Mouse (Mus musculus) lung, adult 2 months (tissue): ENCODE measurements around the gene B230219D22Rik.

Source experiments
- CTCF ChIP-seq: fragments of 200-500 bp; IDR thresholded peaks from 2 replicates; pipeline ENCODE4 v1.5.1; 2011; ENCODE audit warnings: mild to moderate bottlenecking, low read length, control low read depth; ENCODE audit not compliant: insufficient read depth
- POLR2A ChIP-seq: fragments of 200-500 bp; IDR thresholded peaks from 2 replicates; pipeline ENCODE4 v1.6.1; 2011; ENCODE audit warnings: low read depth, mild to moderate bottlenecking, control low read depth, low read length, borderline replicate concordance; ENCODE audit errors: extremely low read depth

DNA sequence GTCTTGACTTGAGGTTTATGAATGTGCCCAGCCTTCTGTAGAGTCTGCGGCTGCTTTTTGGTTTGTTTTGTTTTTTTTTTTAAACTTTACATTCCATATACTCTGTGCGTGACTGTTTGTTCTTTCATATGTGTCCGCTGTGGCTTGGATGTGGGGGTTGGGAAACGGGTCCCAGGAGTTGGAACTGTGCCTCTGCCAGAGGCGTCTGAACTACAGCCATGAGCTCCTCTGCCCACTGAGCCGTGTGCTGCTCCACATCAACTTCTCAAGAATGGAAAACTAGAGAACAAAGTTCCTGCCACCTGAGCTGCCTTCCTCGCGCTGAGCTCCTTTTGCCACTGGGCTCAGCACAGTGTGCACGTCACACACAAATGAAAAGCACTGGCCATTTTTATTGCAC is 10.7 kb upstream of the B230219D22Rik start:
- no peak for TF ChIP-seq CTCF
- TF ChIP-seq POLR2A = no peak
